Mouse (Mus musculus): ENCODE data around the gene Rps4x. TPM values are rescaled to one million over a fixed set of nuclear protein-coding genes. Genes with fewer than 3 reads are reported as not detected.
"Not testable (repeated sequence)": the region's sequence is repeated elsewhere in the genome, so short reads cannot be mapped to it uniquely, and the experiment has no call there.

The Rps4x gene
- 464 and 469 TPM in 2 replicates for polyA plus RNA-seq (2015; fragmentation: Nextera tagmentation; extraction: Ambion mirVana)

GRCm38 (mm10) chrX:102188712-102189497 lies at the start of gene Rps4x:
TSS of gene Rps4x (minus strand) at chrX:102189394.
- WGBS: 19% methylated on average over 37 of the region's 37 CpGs
- H3K4me3 ChIP-seq: peak within 1 kb of the TSS; percentile 54
- ATAC-seq (replicated peaks): peak; percentile 97
- peak within 1 kb of the TSS; percentile 50 for H3K4me2 ChIP-seq (replicated peaks)
- H3K36me3 ChIP-seq: 0 out of 2 replicates have a peak, but pooled peaks cover 5% of the 10 kb centered on the region
- no peaks in the 10 kb centered on the region for H3K27me3 ChIP-seq
- peaks cover 21% of the 10 kb centered on the region for H3K4me1 ChIP-seq
- H3K27ac ChIP-seq (replicated peaks): peak within 1 kb of the TSS; percentile 86
- peak within 1 kb of the TSS; percentile 63 for H3K9ac ChIP-seq (replicated peaks)
- H3K9me3 ChIP-seq: no peaks in the 10 kb centered on the region

- no peaks in the 10 kb centered on the region for H3K4me1 ChIP-seq
- H3K9ac ChIP-seq (replicated peaks): no peak overlapping the region
- no peak overlapping the region for H3K4me3 ChIP-seq
- WGBS: 22% methylated on average over 1 of the region's 1 CpGs
- no peaks in the 10 kb centered on the region for H3K36me3 ChIP-seq
- no peak for ATAC-seq (replicated peaks)
- H3K4me2 ChIP-seq (replicated peaks): no peak overlapping the region
- H3K9me3 ChIP-seq: no peaks in the 10 kb centered on the region
- H3K27ac ChIP-seq (replicated peaks): no peak overlapping the region
- no peaks in the 10 kb centered on the region for H3K27me3 ChIP-seq
Measured at GRCm38 (mm10) chrX:102219126-102219525, 29.9 kb upstream of the Rps4x start.

- not testable (repeated sequence) for H3K27me3 ChIP-seq; H3K36me3 ChIP-seq; ATAC-seq (replicated peaks); H3K4me2 ChIP-seq (replicated peaks); H3K4me3 ChIP-seq; H3K9me3 ChIP-seq; H3K4me1 ChIP-seq; H3K27ac ChIP-seq (replicated peaks); H3K9ac ChIP-seq (replicated peaks)
- WGBS: 55% methylated on average over 9 of the region's 9 CpGs
Measured at GRCm38 (mm10) chrX:102215356-102215755, 26.2 kb upstream of the Rps4x start.

DNA sequence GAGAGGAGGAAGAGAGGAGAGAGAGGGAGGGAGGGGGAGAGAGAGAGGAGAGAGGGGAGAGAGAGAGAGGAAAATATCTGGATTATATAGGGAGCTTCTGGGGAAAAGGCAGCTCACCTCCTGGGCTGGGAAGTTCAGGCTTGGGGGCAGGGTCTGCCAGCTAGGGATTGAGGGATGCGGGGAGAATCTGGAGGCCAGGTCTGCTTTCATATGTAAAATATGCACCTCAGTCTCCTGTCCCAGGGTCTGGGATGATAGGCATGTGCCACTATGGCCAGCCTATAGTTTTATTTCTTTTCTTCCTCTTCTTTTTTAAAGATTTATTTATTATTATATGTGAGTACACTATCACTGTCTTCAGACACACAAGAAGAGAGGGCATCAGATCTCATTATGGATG lies 1.6 kb upstream of the Rps4x start:
- WGBS: 27% methylated on average over 1 of the region's 1 CpGs
- no peak overlapping the region for H3K27ac ChIP-seq (replicated peaks)
- H3K9me3 ChIP-seq: no peaks in the 10 kb centered on the region
- H3K4me3 ChIP-seq: no peak overlapping the region
- no peak overlapping the region for H3K9ac ChIP-seq (replicated peaks)
- H3K27me3 ChIP-seq: no peaks in the 10 kb centered on the region
- no peak overlapping the region for H3K4me2 ChIP-seq (replicated peaks)
- no peak for ATAC-seq (replicated peaks)
- peaks cover 18% of the 10 kb centered on the region for H3K4me1 ChIP-seq
- H3K36me3 ChIP-seq: no peaks in the 10 kb centered on the region

DNA sequence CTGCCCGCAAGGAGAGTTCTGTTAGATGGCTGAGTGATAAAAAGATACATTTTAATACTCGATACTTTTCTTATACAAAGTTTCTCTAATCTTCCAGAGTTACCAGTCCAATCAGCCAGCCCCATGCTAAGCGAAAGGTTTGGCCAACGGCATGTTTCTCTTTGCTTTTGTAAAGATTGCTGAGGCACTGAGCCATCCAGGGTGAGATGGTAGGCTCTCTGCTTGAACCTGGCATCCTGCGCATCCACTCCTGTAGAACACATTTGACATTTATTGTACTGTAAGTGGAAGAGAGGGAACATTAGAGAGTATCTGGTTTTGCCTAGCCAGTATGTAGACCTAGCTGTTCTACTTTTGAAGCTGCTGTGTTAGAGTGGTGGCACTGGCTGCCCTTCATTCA lies 387 bp upstream of the Rps4x start:
- Histone ChIP-seq H3K27ac (replicated peaks) (no peak overlapping the region), H3K4me2 (replicated peaks) (no peak overlapping the region), H3K36me3 (0 out of 2 replicates have a peak, but pooled peaks cover 3% of the 10 kb centered on the region), H3K4me3 (no peak overlapping the region; the same call in 1 of the 2 replicates), H3K27me3 (no peaks in the 10 kb centered on the region), H3K9ac (replicated peaks) (no peak overlapping the region), H3K9me3 (no peaks in the 10 kb centered on the region), H3K4me1 (peaks cover 21% of the 10 kb centered on the region)
- peak; percentile 32 for ATAC-seq (replicated peaks)
- 53% methylated on average over 5 of the region's 5 CpGs for WGBS

- peak overlapping the region; percentile 50 for H3K4me2 ChIP-seq (replicated peaks)
- H3K9ac ChIP-seq (replicated peaks): peak overlapping the region; percentile 24
- peaks cover 10% of the 10 kb centered on the region; the same call in 1 of the 2 replicates for H3K36me3 ChIP-seq
- WGBS: 42% methylated on average over 11 of the region's 11 CpGs
- H3K4me1 ChIP-seq: peaks cover 21% of the 10 kb centered on the region
- no peaks in the 10 kb centered on the region for H3K9me3 ChIP-seq
- no peak for ATAC-seq (replicated peaks)
- peak overlapping the region; percentile 54 for H3K4me3 ChIP-seq
- H3K27ac ChIP-seq (replicated peaks): no peak overlapping the region
- H3K27me3 ChIP-seq: no peaks in the 10 kb centered on the region
Measured at GRCm38 (mm10) chrX:102187023-102187699, 2.0 kb downstream of the Rps4x start.

DNA sequence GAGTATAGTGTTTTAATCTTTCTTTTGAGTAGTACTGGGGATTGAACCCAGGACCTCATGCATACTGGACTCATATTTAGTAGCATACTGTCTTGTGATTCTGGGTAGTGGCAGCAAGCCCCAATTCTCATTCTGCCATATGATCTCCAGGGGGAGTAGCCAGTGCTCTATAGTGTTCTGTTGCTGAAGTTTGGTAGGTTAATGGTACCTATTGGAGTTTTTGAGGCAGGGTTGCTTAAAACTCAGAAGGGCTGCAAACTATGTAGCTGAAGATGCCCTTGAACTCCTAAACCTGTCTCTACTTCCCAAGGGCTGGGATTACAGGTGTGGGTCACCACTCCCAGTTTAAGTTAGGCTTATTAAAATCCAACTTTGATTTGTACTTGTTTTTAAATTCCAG lies 6.6 kb downstream of the Rps4x start:
- Histone ChIP-seq H3K27me3 (no peaks in the 10 kb centered on the region), H3K4me1 (peaks cover 15% of the 10 kb centered on the region), H3K4me2 (replicated peaks) (no peak overlapping the region), H3K9ac (replicated peaks) (no peak overlapping the region), H3K9me3 (no peaks in the 10 kb centered on the region), H3K4me3 (no peak overlapping the region), H3K36me3 (peaks cover 10% of the 10 kb centered on the region; the same call in 1 of the 2 replicates), H3K27ac (replicated peaks) (no peak overlapping the region)
- ATAC-seq (replicated peaks): no peak

DNA sequence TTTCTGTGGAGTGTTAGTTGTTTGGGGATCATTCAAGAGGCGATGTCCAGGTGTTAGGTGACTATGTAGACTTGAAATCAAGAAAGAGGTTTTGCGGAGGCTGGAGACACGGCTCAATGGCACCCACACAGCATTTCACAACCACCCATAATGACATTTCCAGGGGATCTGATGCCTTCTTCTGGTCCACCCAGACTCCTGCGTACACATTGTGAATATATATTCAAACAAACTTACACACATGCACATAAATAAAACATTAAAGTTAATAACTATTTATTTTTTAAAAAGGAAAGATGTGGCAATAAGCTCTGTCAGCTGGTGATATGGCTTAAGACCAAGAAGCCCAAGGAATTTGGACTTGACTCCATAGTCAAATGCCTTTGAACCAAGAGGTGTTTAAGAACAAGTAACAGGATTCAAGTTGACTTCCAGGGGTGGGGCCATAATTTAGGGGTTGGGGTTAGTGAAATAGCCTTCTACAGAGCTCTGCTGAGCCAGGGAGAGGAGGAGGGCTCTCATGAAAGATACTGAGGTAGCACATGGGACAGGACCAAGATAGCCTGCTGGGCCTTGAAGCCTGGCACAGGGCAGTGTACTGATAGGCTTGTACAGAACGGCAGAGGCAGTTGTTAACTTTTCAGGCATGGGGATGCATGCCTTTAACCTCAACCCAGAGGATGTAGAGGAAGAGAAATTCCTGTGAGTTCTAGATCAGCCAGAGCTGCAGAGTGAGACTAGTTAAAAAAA lies 13.5 kb downstream of the Rps4x start:
- Histone ChIP-seq H3K27ac (replicated peaks) (no peak overlapping the region), H3K9me3 (no peaks in the 10 kb centered on the region), H3K36me3 (no peaks in the 10 kb centered on the region), H3K4me1 (no peaks in the 10 kb centered on the region), H3K27me3 (no peaks in the 10 kb centered on the region), H3K4me3 (no peak overlapping the region), H3K9ac (replicated peaks) (no peak overlapping the region), H3K4me2 (replicated peaks) (no peak overlapping the region)
- 93% methylated on average over 5 of the region's 5 CpGs for WGBS
- no peak for ATAC-seq (replicated peaks)

- 69% methylated on average over 3 of the region's 3 CpGs for WGBS
- no peaks in the 10 kb centered on the region for H3K9me3 ChIP-seq
- ATAC-seq (replicated peaks): no peak
- H3K27ac ChIP-seq (replicated peaks): no peak overlapping the region
- no peak overlapping the region for H3K9ac ChIP-seq (replicated peaks)
- H3K4me3 ChIP-seq: no peak overlapping the region
- H3K36me3 ChIP-seq: no peaks in the 10 kb centered on the region
- 0 out of 2 replicates have a peak, but pooled peaks cover 7% of the 10 kb centered on the region for H3K4me1 ChIP-seq
- no peak overlapping the region for H3K4me2 ChIP-seq (replicated peaks)
- no peaks in the 10 kb centered on the region for H3K27me3 ChIP-seq
Measured at GRCm38 (mm10) chrX:102170900-102171299, 18.3 kb downstream of the Rps4x start.

DNA sequence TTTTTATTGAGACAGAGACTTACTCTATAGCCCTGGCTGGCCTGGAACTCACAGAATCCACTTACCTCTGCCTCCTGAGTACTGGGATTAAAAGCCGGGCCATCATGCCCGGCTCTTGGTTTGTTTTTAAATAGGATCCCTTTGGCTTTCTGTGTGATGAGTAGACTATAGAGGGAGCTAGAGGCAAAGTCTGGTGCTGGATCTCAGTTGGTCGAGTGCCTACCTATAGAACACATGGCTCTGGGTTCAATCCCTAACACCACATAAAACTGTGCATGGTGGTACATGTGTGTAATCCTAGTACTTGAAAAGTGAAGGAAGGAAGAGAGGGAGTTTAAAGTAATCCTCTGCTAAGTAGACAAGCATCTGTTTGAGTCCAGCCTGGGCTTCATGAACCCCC lies 19.1 kb downstream of the Rps4x start:
- no peak overlapping the region for H3K9ac ChIP-seq (replicated peaks)
- H3K4me1 ChIP-seq: 0 out of 2 replicates have a peak, but pooled peaks cover 7% of the 10 kb centered on the region
- 40% methylated on average over 3 of the region's 3 CpGs for WGBS
- no peaks in the 10 kb centered on the region for H3K36me3 ChIP-seq
- H3K27me3 ChIP-seq: no peaks in the 10 kb centered on the region
- no peak overlapping the region for H3K4me2 ChIP-seq (replicated peaks)
- H3K4me3 ChIP-seq: no peak overlapping the region
- no peak for ATAC-seq (replicated peaks)
- H3K9me3 ChIP-seq: no peaks in the 10 kb centered on the region
- no peak overlapping the region for H3K27ac ChIP-seq (replicated peaks)

- Histone ChIP-seq H3K27ac (replicated peaks) (no peak overlapping the region), H3K36me3 (no peaks in the 10 kb centered on the region), H3K4me1 (0 out of 2 replicates have a peak, but pooled peaks cover 7% of the 10 kb centered on the region), H3K9me3 (no peaks in the 10 kb centered on the region), H3K4me3 (no peak overlapping the region), H3K4me2 (replicated peaks) (no peak overlapping the region), H3K27me3 (no peaks in the 10 kb centered on the region), H3K9ac (replicated peaks) (no peak overlapping the region)
- ATAC-seq (replicated peaks): no peak
- WGBS: 39% methylated on average over 1 of the region's 1 CpGs
Measured at GRCm38 (mm10) chrX:102169724-102170123, 19.5 kb downstream of the Rps4x start.

- Histone ChIP-seq H3K9me3 (no peaks in the 10 kb centered on the region), H3K27me3 (no peaks in the 10 kb centered on the region), H3K36me3 (no peaks in the 10 kb centered on the region), H3K4me1 (0 out of 2 replicates have a peak, but pooled peaks cover 7% of the 10 kb centered on the region), H3K9ac (replicated peaks) (no peak overlapping the region), H3K4me3 (no peak overlapping the region), H3K27ac (replicated peaks) (peak overlapping the region; percentile 46; the same call in 1 of the 2 replicates), H3K4me2 (replicated peaks) (no peak overlapping the region)
- no peak for ATAC-seq (replicated peaks)
- WGBS: 28% methylated on average over 6 of the region's 6 CpGs
Measured at GRCm38 (mm10) chrX:102166986-102167385, 22.2 kb downstream of the Rps4x start.
